Mouse (Mus musculus) liver, postnatal 0 days (tissue): ENCODE data around the gene Zfp612. TPM values are rescaled to one million over a fixed set of nuclear protein-coding genes. Genes with fewer than 3 reads are reported as not detected.

ENCODE experiments used
- ATAC-seq: fragments of 200-750 bp; cut with Nextera tagmentation; 2 replicates; pipeline ENCODE4 v1.8.0; 2017; ENCODE audit warnings: mild to moderate bottlenecking, moderate library complexity
- DNase-seq: peaks from one replicate; pipeline ENCODE4 v3.0.0-alpha.2; 2016
- H3K27ac ChIP-seq: fragments of 300-500 bp; sonication (generic); 2 replicates; pipeline ENCODE4 v1.5.1; 2014; ENCODE audit warnings: antibody characterized with exemption, moderate library complexity, mild to moderate bottlenecking, low read depth
- H3K27me3 ChIP-seq: fragments of 300-500 bp; sonication (generic); 2 replicates; pipeline ENCODE4 v1.6.1; 2014; ENCODE audit warnings: low read length, control low read depth, mixed read lengths; ENCODE audit not compliant: insufficient read depth
- H3K36me3 ChIP-seq: fragments of 300-500 bp; sonication (generic); replicated peaks from 2 replicates; pipeline ENCODE4 v1.6.1; 2014; ENCODE audit warnings: mild to moderate bottlenecking, control low read depth, low read length, moderate library complexity, mixed read lengths; ENCODE audit not compliant: insufficient read depth
- H3K4me1 ChIP-seq: fragments of 300-500 bp; sonication (generic); 2 replicates; pipeline ENCODE4 v1.6.1; 2014; ENCODE audit warnings: antibody characterized with exemption, mild to moderate bottlenecking, control low read depth; ENCODE audit not compliant: insufficient read depth
- H3K4me2 ChIP-seq: fragments of 300-500 bp; sonication (generic); 2 replicates; pipeline ENCODE4 v1.6.1; 2014; ENCODE audit warnings: low read depth, mild to moderate bottlenecking, low read length, moderate library complexity, mixed read lengths
- H3K4me3 ChIP-seq: fragments of 300-500 bp; sonication (generic); 2 replicates; pipeline ENCODE4 v1.5.1; 2014; ENCODE audit warnings: low read depth, low read length
- H3K9ac ChIP-seq: fragments of 300-500 bp; sonication (generic); replicated peaks from 2 replicates; pipeline ENCODE4 v1.6.1; 2014; ENCODE audit warnings: mild to moderate bottlenecking, moderate library complexity
- H3K9me3 ChIP-seq: fragments of 300-500 bp; sonication (generic); 2 replicates; pipeline ENCODE4 v1.6.1; 2016; ENCODE audit warnings: mild to moderate bottlenecking, control low read depth, low read length, mixed read lengths
- CTCF ChIP-seq: sonication (generic); IDR thresholded peaks from 2 replicates; pipeline ENCODE4 v1.5.1; 2016; ENCODE audit warnings: antibody characterized with exemption, low read depth
- EP300 ChIP-seq: IDR thresholded peaks from 2 replicates; pipeline ENCODE4 v1.6.1; 2016; ENCODE audit warnings: antibody characterized with exemption, low read depth, mild to moderate bottlenecking
- WGBS: fragments of 180-500 bp; shearing (Covaris S2); extraction: QIAGEN DNeasy Blood & Tissue Kit; methylation state at CpG from one replicate; pipeline ENCODE4 v1.1.7; 2014; ENCODE audit not compliant: insufficient replicate concordance; 5-methylcytosine and 5-hydroxymethylcytosine counted together
- polyA plus RNA-seq: library from polyadenylated mRNA; unstranded; fragments of >200 nt; fragmentation: Nextera tagmentation; extraction: Ambion mirVana; gene quantifications from 2 replicates; pipeline ENCODE4 v1.2.1, GENCODE M21; 2015

The Zfp612 gene
- polyA plus RNA-seq, 1 experiment from 2014 or later, result 2.7 TPM

DNA sequence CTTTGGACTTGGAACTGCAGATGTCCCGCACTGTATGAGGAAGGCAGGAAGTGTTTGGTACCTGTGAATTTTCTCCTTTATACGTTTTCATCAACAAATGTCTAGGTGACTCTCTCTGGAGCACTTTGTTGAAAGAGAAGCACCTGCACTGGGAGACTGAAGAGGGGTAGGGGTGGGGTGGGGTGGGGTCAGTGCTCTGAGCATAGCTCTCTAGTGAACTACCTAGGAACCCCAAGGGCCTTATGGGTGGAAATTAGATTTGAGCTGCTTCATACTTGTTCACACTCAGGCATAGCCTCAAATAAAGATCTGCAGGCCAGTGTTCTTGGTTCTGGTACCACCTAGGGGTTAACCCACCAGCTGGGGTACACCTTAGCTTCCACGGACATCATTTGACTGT lies 23.1 kb downstream of the Zfp612 start, which contains the start of gene Gm17720:
TSS of gene Gm17720 (minus strand) at position 101 of the 400 bp plus-strand sequence.
- 78% methylated on average over 3 of the region's 3 CpGs for WGBS
- Histone ChIP-seq H3K36me3 (no peaks in the 10 kb centered on the region), H3K27ac (no peak within 1 kb of the TSS), H3K27me3 (no peaks in the 10 kb centered on the region), H3K9me3 (no peaks in the 10 kb centered on the region), H3K4me3 (no peak within 1 kb of the TSS), H3K9ac (no peak within 1 kb of the TSS), H3K4me1 (no peaks in the 10 kb centered on the region), H3K4me2 (no peak within 1 kb of the TSS)
- DNase-seq (no peak), ATAC-seq (no peak)
- peak; percentile 16; the same call in 1 of the 2 replicates for TF ChIP-seq CTCF
- TF ChIP-seq EP300, result no peak

GRCm38 (mm10) chr8:110119715-110120114 lies 40.2 kb downstream of the Zfp612 start:
- Histone ChIP-seq H3K4me3 (no peak overlapping the region), H3K27me3 (no peaks in the 10 kb centered on the region), H3K9me3 (no peaks in the 10 kb centered on the region), H3K4me1 (no peaks in the 10 kb centered on the region), H3K9ac (no peak overlapping the region), H3K36me3 (no peaks in the 10 kb centered on the region), H3K4me2 (no peak overlapping the region), H3K27ac (no peak overlapping the region)
- 45% methylated on average over 6 of the region's 6 CpGs for WGBS
- no peak for ATAC-seq
- DNase-seq, result no peak
- TF ChIP-seq EP300 (no peak), CTCF (peak; percentile 18; the same call in 1 of the 2 replicates)

- Histone ChIP-seq H3K4me3 (no peak overlapping the region), H3K4me2 (no peak overlapping the region), H3K4me1 (no peaks in the 10 kb centered on the region), H3K27ac (no peak overlapping the region), H3K27me3 (no peaks in the 10 kb centered on the region), H3K9me3 (no peaks in the 10 kb centered on the region), H3K36me3 (no peaks in the 10 kb centered on the region), H3K9ac (no peak overlapping the region)
- DNase-seq (peak; percentile 83), ATAC-seq (peak; percentile 82)
- 17% methylated on average over 13 of the region's 13 CpGs for WGBS
- peak; percentile 84 for TF ChIP-seq CTCF
- TF ChIP-seq EP300, result no peak
These were observed 51.0 kb downstream of the Zfp612 start for GRCm38 (mm10) chr8:110130537-110130936.

DNA sequence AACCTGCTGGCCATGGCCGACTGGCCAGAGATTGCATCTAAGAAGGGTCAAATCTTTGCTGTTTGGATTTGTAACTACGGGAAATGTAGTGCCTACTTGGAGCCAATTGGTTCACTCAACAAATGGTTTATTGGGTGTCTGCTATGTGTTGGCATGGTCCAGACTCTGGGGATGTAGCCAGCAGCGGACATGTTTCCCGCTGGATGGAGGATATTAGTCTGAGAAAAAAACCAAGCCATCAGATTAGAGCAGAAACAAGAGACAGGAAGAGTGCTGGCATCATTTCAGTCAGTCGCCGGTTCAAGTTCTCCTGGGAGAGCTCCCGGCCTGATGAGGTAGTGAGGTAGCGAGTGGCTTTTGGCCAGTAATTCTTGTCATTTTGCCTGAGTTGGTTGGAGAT lies 54.7 kb downstream of the Zfp612 start:
- Histone ChIP-seq H3K9me3 (no peaks in the 10 kb centered on the region), H3K27ac (no peak overlapping the region), H3K4me2 (no peak overlapping the region), H3K4me1 (no peaks in the 10 kb centered on the region), H3K36me3 (no peaks in the 10 kb centered on the region), H3K9ac (no peak overlapping the region), H3K27me3 (no peaks in the 10 kb centered on the region), H3K4me3 (no peak overlapping the region)
- ATAC-seq, result no peak
- 80% methylated on average over 8 of the region's 8 CpGs for WGBS
- DNase-seq, result no peak
- TF ChIP-seq EP300, result no peak
- no peak for TF ChIP-seq CTCF

- H3K4me3 ChIP-seq, result no peak overlapping the region
- no peak for DNase-seq
- no peaks in the 10 kb centered on the region for H3K9me3 ChIP-seq
- H3K27ac ChIP-seq, result no peak overlapping the region
- no peak overlapping the region for H3K4me2 ChIP-seq
- no peak overlapping the region for H3K9ac ChIP-seq
- no peaks in the 10 kb centered on the region for H3K36me3 ChIP-seq
- H3K27me3 ChIP-seq, result no peaks in the 10 kb centered on the region
- no peak for TF ChIP-seq CTCF
- TF ChIP-seq EP300, result no peak
- 76% methylated on average over 7 of the region's 7 CpGs for WGBS
- H3K4me1 ChIP-seq, result no peaks in the 10 kb centered on the region
- no peak for ATAC-seq
These were observed 56.0 kb downstream of the Zfp612 start for GRCm38 (mm10) chr8:110135515-110135914.

- WGBS, result 38% methylated on average over 3 of the region's 3 CpGs
- H3K27ac ChIP-seq, result no peak overlapping the region
- DNase-seq, result no peak
- no peak for ATAC-seq
- H3K9ac ChIP-seq, result no peak overlapping the region
- no peak overlapping the region for H3K4me3 ChIP-seq
- no peaks in the 10 kb centered on the region for H3K36me3 ChIP-seq
- no peak for TF ChIP-seq EP300
- TF ChIP-seq CTCF, result no peak
- H3K27me3 ChIP-seq, result no peaks in the 10 kb centered on the region
- no peak overlapping the region for H3K4me2 ChIP-seq
- H3K4me1 ChIP-seq, result no peaks in the 10 kb centered on the region
- no peaks in the 10 kb centered on the region for H3K9me3 ChIP-seq
These were observed 60.6 kb downstream of the Zfp612 start for GRCm38 (mm10) chr8:110140156-110140555.

DNA sequence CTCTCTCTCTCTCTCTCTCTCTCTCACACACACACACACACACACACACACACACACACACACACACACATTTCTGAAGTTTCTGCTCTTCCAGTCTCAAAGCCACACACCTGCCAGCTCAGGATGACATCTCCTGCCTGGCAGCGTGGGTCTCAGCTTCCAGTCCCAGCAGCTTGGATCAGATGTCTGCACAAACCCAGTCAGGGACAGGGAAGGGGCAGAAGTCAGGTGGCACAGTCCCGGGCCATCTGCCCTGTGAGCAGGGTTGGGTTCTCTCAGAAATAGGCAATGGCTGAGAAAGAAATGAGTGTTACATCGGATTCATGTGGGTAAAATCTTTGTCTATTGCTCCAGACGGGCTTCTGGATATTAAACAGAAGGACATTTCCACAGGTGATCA lies 61.2 kb downstream of the Zfp612 start:
- WGBS, result 68% methylated on average over 4 of the region's 4 CpGs

More for the DNA sequence above, 61.2 kb downstream of the Zfp612 start:
- no peak overlapping the region for H3K4me3 ChIP-seq
- no peak overlapping the region for H3K27ac ChIP-seq
- DNase-seq (no peak), ATAC-seq (no peak)
- no peak overlapping the region for H3K4me2 ChIP-seq
- no peak overlapping the region for H3K9ac ChIP-seq
- no peaks in the 10 kb centered on the region for H3K36me3 ChIP-seq
- no peak for TF ChIP-seq CTCF
- TF ChIP-seq EP300, result no peak
- no peaks in the 10 kb centered on the region for H3K27me3 ChIP-seq
- no peaks in the 10 kb centered on the region for H3K9me3 ChIP-seq
- H3K4me1 ChIP-seq, result no peaks in the 10 kb centered on the region

Other genes with a start within 250 kb of the Zfp612 start
- 1.5 TPM in 2 replicates for gene Phlpp2, start 211.2 kb upstream of the Zfp612 start, polyA plus RNA-seq
- gene Marveld3, start 117.5 kb upstream of the Zfp612 start, polyA plus RNA-seq, result 0.58 and 0.69 TPM in 2 replicates
- gene Tat, start 89.3 kb upstream of the Zfp612 start, polyA plus RNA-seq, result 64.5 and 108 TPM in 2 replicates
- 0.13 and 0.31 TPM in 2 replicates for gene Chst4, start 40.0 kb upstream of the Zfp612 start, polyA plus RNA-seq
- not detected in 2 replicates for gene Gm21964, start 21.5 kb downstream of the Zfp612 start, polyA plus RNA-seq
- gene Gm17720, start 23.0 kb downstream of the Zfp612 start, polyA plus RNA-seq, result not detected in 2 replicates
- not detected in 2 replicates for gene Calb2, start 88.5 kb downstream of the Zfp612 start, polyA plus RNA-seq
- 1.8 and 2.5 TPM in 2 replicates for gene Cmtr2, start 135.9 kb downstream of the Zfp612 start, polyA plus RNA-seq
- 0.01 and 0.04 TPM in 2 replicates for gene Hydin, start 187.2 kb downstream of the Zfp612 start, polyA plus RNA-seq